Mouse (Mus musculus): Measurements from ENCODE around the gene Plxdc1. TPM values are rescaled to one million over a fixed set of nuclear protein-coding genes. Genes with fewer than 3 reads are reported as not detected.
"Not testable (repeated sequence)": the region's sequence is repeated elsewhere in the genome, so short reads cannot be mapped to it uniquely, and the experiment has no call there.

Gene Plxdc1
- polyA plus RNA-seq, 1 experiment, result 3.6 TPM

DNA sequence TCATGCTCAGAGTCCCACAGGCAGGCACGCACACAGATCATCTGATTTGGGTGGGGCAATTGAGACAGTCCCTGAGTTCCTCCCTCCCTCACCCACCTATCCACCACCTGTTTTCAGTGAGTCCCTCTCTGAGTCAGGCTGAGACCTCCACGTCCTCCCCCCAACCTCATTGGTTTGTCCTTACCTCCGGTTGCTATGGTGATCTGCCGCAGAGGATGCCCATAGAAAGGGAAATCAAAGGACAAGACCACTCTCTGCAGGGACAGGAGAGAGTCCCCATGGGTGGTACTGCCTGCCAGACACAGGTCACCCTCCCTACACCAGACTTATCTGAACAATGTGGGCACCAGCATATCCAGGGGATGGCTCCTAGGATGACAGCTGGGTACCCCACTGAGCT, 30.3 kb downstream of the Plxdc1 start:
- no peak for DNase-seq (ENCODE audit: low spot score)

DNA sequence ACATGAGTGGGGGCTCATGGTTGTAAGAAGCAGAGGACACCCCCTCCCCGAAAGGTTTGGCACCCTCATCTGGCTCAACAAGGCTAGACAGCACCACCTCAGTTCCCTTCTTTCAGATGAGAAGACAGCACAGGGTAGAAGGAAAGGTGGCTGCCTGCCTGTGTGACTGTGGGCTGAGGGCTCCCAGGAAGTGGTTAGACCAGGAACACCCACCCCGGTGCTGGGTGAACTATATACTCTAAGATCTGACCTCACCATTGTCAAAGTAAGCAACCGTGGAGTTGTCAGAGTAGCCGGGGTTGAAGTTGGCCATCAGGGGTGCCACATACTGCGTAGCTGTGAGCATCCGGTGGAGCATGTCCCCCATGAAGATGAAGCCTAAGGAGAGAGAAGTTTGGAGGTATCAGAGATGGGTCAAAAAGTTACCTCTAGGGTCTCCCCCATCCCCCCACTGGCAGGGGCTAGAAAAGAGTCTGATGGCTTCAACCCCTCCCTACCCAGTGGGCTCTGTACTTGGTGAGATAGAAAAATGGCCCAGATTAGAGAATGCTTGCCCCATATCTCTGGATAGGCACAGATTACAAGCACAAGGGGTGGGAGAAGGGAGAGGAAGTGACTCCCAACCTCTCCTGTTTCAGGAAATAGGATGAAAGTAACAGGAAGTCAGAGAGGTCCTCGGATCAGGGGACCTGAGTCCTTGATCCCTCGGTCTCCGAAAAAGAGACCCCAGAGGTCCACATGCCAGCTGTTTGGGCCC, 30.9 kb downstream of the Plxdc1 start:
- no peak for DNase-seq (ENCODE audit: low spot score)

DNA sequence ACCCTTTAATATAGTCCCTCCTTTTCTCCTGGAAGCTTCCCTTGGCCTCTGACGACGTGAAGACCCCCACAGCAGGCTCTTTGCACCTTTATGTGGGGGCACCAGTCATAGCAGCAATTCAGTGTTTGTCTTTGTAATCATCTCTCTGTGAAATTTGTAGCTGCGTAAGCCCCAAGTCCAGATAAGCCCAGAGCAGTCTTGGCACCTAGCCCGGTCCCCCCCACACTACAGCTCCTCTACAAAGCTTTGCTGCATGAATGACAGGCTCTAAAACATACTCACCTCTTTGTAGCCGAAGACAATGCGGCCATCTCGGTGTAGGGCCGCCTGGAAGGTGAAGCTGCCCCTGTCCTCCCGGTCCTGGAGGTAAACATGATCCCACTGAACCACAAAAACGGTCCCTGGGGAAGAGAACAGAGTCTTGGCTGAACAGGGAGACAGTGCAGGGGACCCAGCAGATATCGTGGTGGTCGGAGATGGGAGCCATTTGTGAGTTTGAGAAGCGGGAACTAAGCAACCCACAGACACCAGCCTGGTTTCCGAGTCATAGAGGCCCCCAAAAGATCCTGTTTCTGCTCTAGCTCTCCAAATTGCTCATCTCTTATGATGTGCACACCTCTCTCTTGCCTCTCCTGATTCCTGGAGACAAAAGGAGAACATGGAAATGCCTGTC, 31.6 kb downstream of the Plxdc1 start:
- no peak for DNase-seq (ENCODE audit: low spot score)

DNA sequence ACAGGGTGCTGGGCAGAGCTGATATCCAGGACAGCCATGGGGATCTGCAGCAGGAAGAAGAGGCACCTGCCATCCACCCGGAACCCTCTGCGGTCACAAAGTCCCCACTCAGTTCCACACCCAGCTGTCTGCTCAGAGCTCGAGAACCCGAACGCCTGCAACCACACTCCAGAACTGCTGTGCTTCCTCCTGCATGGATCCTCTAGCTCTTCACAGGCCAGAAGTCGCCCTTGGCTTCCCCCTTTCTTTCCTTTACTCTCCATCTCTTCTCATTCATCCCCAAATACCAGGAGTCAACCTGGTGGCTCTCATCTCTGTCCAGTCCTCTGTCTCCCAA, 32.3 kb downstream of the Plxdc1 start:
- no peak for DNase-seq (ENCODE audit: low spot score)

DNA sequence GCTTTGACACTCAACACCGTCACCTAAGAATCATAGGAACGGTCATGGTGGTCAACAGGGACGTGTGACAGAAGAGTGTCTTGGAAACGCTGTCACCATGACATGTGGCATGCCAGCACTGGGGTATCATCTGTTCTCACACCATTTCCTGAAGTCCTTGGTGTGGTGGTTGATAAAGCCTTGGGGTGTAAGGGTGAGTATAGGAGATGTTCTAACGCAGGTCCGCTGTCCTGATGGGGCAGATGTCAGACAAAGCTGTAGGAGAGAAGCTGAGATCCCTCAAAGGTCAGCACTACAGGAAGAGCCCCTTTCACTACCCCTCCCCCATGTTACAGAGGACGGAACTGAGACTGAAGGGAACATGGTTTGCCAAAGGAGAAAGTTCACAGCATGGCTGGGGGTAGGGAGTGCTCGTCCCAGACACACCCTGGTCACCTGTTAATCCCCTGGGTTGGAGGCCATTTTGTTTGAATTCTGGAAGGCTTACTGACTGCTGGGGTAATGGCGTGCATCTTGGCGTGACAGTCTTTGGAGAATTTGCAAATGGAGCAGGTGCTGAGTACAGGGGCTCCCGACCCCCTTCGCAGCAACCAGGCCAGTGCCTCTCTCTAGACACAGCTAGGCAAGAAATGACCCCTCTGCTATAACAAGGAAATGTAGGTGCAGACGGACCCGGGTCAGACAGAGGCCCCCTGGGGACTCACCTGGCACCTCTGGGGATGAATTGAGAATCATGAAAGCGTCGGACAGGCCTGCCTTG, 32.9 kb downstream of the Plxdc1 start:
- DNase-seq (ENCODE audit: low spot score), result no peak

DNA sequence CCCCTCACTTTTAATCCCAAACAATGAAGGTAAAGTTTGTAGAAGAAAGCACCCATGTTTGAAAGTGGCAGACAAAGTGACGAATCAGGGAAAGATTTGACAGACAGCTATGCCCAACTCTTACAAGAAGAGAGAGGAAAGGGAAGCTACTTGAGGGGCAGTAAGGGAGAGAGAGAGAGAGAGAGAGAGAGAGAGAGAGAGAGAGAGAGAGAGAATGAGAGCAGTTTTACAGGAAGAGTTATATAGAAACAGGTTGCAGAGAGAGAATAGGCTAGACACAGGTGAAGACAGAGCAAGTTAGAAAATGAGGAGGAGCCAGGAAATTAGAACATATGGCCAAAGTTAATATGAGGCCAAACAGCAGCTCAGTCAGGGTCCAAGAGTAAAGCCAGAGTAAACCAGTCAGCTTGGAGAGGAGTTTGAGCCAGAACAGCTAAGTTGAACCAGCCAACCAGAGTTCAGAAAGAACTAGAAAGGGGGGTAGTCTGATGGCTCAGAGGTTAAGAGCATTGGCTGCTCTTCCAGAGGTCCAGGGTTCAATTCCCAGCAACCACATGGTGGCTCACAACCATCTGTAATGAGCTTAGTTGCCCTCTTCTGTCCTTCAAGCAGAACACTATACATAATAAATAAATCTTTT, 33.8 kb downstream of the Plxdc1 start:
- no peak for DNase-seq (ENCODE audit: low spot score)

DNA sequence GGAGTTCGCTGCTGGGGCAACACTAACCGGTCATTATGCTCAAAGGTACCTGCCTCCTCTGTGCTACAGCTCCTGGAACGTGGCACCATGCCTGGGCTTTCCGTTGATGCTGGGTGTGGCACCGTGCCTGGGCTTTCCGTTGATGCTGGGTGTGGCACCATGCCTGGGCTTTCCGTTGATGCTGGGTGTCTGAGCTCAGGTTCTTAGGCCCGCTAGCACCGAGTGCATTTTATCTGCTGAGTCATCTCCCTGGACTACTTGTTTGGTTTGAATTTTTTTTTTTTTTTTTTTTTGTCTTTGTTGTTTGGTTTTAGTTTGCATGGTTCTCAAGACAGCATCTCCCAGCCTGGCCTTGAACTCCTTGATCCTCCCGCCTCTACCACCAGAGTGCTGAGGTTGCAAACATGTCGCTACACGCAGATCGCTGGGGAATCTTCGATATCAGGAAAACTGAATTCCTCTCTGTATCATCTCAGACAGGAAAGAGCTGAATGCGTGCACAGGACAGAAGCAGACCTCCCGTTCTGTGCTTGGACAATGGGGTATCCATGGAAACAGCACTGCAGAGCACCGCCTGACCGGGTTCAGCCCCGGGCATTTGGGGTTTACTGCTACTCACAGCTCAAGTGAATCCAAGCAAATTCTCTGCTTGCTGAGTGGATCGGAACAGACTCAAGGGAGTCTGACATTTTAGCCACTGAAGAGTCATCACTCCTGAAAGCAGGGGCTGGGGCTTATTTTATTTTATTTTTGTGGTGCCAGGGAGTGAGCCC, 36.4 kb downstream of the Plxdc1 start:
- no peak for DNase-seq (ENCODE audit: low spot score)

DNA sequence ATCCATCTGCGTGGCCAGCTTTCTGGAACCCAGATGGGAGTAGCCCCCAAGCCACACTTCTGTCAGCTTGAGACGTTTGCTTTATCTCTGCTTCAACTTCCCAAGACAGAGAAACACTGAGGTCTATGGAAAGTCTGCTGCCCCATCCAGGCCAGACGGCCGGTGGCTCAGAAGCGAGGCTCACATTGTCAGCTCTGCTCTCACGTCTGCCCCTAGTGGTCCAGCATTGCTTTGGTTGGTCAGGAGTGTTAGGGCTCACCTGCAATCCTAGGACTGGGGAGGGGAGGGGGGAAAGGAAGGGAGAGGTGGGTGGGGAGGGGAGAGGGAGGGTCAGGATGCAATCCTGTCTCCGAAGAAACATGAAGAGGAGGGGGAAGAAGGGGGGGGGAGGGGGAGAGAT, 38.8 kb downstream of the Plxdc1 start:
- no peak for DNase-seq (ENCODE audit: low spot score)

DNA sequence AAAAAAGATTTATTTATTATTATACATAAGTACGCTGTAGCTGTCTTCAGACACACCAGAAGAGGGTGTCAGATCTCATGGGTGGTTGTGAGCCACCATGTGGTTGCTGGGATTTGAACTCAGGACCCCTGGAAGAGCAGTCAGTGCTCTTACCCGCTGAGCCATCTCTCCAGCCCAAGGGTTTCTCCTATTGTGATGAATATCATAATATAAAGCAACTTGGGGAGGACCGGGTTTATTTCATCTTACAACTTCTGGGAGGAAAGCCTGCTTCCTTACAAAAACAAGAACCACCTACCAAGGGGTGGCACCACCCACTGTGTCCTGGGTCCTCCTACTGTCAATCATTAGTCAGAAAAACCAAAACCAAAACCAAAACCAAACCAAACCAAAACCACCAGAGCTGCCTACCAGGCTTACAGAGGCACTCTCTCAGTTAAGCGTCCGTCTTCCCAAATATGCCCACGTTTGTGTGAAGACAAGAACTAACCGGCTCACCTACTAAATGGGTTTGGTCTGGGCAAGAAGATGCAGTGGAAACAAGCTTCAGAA, 40.4 kb downstream of the Plxdc1 start:
- DNase-seq (ENCODE audit: low spot score), result not testable (repeated sequence)

DNA sequence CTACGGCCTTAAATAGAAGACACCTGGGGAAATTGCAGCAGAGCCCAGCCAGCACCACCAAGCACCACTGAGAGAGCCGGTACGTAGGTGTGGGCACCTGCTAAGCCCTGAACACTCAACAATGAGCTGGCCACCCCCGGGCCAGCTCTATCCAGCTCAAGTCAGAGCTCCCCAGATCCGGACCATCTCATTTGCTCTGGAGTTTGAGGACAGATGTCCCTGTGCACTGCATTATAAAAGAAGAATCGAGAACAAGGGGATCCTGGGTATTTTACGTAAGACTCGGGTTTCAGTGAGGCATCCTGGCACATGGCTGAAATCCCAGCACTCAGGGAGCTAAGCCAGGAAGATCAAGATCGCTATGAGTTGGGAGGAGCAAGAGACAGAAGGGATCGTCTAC, 41.2 kb downstream of the Plxdc1 start:
- DNase-seq (ENCODE audit: low spot score), result no peak

DNA sequence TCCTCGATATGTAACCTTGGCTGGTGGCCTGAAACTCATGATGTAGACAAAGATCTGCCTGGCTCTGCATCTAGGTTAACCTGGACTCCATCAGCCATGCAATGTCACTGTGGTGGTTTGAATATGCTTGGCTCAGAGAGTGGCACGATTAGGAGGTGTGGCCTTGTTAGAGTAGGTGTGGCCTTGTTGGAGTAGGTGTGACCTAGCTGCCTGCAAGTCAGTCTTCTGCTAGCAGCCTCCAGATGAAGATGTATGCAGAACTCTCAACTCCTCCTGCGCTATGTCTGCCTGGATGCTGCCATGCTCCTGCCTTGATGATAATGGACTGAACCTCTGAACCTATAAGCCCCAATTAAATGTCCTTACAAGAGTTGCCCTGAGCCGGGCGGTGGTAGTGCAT, 43.0 kb downstream of the Plxdc1 start:
- DNase-seq (ENCODE audit: low spot score), result no peak

DNA sequence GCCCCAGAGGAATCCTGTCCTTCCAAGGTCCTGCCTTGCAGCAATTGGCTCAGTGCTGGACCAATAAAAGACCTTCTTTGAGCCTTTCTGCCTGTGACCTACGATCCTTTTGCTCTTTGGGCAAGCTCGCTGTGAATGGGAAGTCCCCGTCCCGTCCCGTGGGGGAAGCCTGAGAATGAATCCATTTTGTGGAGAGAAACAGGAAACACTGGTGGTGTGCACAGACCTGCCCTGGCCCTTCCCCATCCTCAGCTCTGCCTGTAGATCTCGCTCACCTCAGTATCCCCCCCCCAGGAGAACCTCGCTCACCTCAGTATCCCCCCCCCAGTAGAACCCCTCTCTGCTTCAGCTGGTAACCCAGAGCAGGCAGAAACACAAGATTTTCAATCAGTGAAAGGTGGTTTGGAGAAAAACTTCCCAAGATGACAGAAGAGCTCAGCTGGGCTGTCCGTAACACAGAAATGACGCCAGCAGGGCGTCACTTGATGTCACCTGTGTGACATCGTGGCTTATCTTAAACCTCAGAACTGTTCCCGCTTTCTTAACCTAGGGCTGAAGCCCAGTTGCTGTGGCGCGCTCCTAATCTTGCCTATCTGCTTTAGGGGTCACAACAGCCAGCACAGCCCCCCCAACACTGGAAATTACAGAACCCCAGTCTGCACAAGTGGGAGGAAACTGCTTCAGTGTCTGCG, 43.7 kb downstream of the Plxdc1 start:
- no peak for DNase-seq (ENCODE audit: low spot score)

DNA sequence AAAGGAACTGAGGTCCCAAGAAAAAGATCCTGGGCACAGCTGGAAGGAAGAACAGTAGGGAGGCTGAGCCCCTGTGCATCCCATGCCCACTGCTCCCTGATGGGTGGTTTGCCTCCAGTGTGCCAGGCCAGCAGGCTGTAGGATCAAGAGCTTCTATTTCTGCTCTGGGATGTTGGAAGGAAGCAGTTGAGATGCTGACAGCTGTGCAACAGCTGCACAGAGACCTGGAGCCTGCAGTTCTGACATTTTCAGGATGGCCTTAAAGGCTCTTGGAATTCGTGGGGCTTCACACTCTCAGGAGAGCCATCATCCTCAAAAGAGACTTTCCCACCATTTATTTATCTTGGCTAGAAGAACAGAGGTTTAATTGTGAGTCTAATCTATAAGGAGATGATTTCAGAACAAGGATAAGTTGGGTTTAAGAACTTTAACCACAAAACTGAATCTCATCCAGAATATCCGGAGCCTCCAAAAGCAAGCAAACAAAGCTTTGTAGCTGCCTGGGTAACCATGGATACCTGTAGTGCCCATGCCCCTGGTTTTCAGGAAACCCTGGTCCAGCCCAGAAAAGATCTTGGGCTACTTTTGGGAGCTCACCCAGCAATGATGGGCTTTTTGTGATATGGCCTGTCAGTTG, 48.7 kb downstream of the Plxdc1 start:
- no peak for DNase-seq (ENCODE audit: low spot score)

DNA sequence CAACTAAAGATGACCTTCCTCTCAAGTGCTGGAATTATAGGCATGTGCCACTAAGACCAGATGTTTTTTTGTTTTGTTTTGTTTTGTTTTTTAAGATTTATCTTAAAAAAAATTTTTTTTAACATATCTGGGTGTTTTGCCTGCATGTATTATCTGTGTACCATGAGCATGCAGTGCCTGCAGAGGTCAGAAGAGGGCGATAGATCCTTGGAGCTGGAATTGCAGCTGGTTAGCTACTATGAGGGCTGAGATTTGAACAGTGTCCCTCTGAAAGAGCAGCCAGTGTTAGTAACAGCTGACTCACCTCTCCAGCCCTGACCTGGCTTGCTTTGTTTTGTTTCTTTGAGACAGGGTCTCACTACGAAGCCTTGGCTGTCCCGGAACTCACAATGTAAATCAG, 49.5 kb downstream of the Plxdc1 start:
- no peak for DNase-seq (ENCODE audit: low spot score)

DNA sequence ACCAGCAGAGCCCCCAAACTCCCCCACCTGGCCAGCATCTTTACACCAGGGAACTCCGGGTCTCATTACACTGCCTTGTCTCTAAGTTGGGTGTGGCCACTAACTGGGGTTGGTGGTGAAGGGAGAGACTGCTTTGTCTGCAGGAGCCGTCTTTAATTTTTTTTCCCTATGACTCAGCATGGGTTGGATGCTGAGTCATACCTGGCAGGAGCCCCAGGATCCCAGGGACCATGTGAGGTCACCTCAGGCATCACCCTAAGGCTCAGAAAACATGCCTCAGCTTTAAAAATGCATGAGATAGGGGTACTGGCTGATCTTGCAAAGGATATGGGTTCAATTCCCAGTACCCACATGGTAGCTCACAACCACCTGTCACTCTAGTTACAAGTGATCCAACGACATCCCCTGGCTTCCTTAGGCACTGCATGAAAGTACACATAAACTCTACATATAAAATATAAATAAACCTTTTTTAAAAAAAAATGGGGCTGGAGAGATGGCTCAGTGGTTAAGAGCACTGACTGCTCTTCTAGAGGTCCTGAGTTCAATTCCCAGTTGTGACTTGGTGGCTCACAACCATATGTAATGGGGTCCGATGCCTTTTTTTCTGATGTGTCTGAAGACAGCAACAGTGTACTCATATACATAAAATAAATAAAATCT, 50.2 kb downstream of the Plxdc1 start:
- DNase-seq (ENCODE audit: low spot score), result no peak

DNA sequence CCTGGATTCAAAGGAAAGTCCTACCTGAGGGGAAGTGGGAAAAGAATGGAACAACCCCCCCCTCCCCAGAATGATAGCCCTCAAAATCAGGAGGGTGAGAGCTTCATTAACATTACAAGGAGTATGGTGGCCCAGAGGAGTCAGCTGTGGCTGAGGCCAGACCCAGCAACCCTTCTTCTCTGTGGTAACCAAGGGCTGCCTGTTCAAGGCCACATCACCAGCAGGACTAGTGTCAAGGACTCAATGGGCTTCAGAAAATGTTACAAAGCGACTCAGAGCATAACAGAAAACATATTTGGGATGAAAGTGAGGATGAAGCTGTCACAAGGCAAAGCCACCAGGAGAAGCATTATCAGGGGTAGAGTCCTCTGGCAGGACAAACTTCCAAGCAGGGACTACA, 52.7 kb downstream of the Plxdc1 start:
- no peak for DNase-seq (ENCODE audit: low spot score)

DNA sequence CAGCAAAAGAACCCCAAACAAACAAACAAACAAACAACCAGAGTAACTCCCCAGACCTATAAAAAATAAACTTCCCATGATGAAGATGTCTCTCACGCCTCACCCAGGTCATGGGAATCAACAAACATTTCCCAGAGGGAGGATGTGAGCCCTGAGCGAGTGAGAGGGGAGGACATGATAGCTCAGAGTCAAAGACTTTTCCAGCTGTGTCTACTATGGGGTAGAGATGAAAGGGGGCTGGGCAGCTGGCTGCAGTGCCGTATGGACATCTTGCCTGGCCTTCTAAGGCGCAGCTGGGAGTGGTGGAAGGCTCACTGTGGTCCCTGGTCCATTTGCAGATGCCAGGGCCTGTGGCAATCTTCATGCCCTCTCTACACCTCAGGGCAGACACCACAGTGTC, 57.3 kb downstream of the Plxdc1 start:
- no peak for DNase-seq (ENCODE audit: low spot score)

DNA sequence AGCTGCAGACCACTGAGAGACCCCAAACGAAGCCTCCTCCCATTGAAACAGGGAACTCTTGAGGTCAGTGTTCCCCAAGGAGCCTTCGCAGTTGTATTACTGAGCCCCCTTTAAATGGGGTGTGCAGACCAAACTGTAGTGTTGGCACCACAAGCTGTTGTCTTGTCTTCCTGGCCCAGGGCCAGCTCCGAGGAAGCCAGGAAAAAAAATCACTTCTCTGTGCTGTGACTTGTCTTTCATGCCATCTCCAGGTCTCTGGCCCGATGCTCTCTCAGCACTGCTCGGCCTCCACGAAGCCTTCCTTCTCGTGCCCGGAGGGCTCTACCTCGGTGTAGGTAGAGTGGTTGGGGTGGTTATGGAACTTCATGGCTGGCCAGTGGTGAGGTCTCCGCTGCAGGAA, 62.0 kb downstream of the Plxdc1 start:
- no peak for DNase-seq (ENCODE audit: low spot score)

DNA sequence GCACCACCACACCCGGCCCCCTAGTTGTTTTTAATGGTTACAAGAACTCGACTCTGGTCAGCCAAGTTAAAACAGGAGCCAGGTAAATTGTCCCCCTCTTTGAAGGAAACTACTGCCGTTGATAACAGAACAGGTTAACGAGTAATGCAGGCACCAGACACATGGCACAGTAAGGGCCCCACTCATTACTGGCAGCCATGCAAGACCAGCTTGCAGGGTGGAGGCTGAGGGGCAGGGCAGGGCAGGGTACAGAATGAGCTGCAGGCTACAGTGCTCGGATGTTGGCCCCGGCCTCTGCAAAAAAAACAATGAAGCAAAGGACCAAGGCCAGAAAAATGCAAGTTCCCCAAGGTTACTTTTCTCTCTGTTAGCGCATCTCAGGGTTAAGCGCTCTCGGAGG, 62.6 kb downstream of the Plxdc1 start:
- DNase-seq (ENCODE audit: low spot score), result no peak

DNA sequence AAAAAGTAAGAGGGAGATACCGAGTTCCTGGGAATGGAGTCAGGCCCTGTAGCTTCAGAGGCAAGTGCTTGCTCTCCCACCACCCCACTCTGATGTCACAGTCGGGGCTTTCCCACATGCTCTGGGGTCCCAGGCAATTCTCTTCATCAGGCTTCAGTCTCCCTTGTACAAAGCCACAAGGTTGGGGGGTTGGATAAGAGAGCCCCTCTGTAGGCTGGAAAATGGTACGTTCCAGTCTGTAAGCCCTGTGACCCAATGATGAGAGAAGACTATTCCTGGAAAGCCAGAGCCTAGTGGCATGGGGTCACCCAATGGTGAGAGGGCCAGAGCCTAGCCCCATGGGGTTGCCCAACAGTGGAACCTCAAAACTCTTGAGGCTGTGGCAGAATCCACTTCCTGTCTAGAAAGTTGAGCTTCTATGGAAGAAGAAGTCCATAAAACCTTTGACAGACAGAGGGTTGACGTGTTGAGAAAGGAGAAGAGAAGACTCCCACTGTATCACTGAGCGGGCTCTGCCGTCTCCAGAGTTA, 70.2 kb downstream of the Plxdc1 start:
- no peak for DNase-seq (ENCODE audit: low spot score)
